Mouse (Mus musculus) midbrain, embryonic 16.5 days (tissue): ENCODE results near the gene Rbbp6. TPM values are rescaled to one million over a fixed set of nuclear protein-coding genes. Genes with fewer than 3 reads are reported as not detected.

Experiments
- ATAC-seq: fragments of 200-750 bp; cut with Nextera tagmentation; 2 replicates; pipeline ENCODE4 v1.8.0; 2017; ENCODE audit warnings: moderate TSS enrichment
- H3K27ac ChIP-seq: fragments of 300-500 bp; sonication (generic); 2 replicates; pipeline ENCODE4 v1.5.1; 2014; ENCODE audit warnings: mild to moderate bottlenecking, low read length, mixed read lengths
- H3K27me3 ChIP-seq: fragments of 300-500 bp; sonication (generic); 2 replicates; pipeline ENCODE4 v1.6.1; 2014; ENCODE audit warnings: low read depth, low read length, mixed read lengths; ENCODE audit not compliant: control insufficient read depth, insufficient read depth
- H3K36me3 ChIP-seq: fragments of 300-500 bp; sonication (generic); 2 replicates; pipeline ENCODE4 v1.6.1; 2014; ENCODE audit warnings: mild to moderate bottlenecking, low read length, moderate library complexity, mixed read lengths; ENCODE audit not compliant: control insufficient read depth, insufficient read depth
- H3K4me1 ChIP-seq: fragments of 300-500 bp; sonication (generic); 2 replicates; pipeline ENCODE4 v1.6.1; 2014; ENCODE audit warnings: mild to moderate bottlenecking, low read length, mixed read lengths; ENCODE audit not compliant: control insufficient read depth, insufficient read depth
- H3K4me2 ChIP-seq: fragments of 300-500 bp; sonication (generic); 2 replicates; pipeline ENCODE4 v1.6.1; 2014; ENCODE audit warnings: mild to moderate bottlenecking, low read length, mixed read lengths
- H3K4me3 ChIP-seq: fragments of 300-500 bp; sonication (generic); 2 replicates; pipeline ENCODE4 v1.5.1; 2014; ENCODE audit warnings: low read depth, mild to moderate bottlenecking, low read length, moderate library complexity, mixed read lengths
- H3K9ac ChIP-seq: fragments of 300-500 bp; sonication (generic); 2 replicates; pipeline ENCODE4 v1.6.1; 2014; ENCODE audit warnings: low read depth, low read length, mixed read lengths
- H3K9me3 ChIP-seq: fragments of 300-500 bp; sonication (generic); replicated peaks from 2 replicates; pipeline ENCODE4 v1.6.1; 2014; ENCODE audit warnings: mild to moderate bottlenecking, low read length, mixed read lengths; ENCODE audit not compliant: control insufficient read depth, poor library complexity, severe bottlenecking
- WGBS: fragments of 180-500 bp; shearing (Covaris S2); extraction: QIAGEN DNeasy Blood & Tissue Kit; methylation state at CpG from one replicate; pipeline ENCODE4 v1.1.7; 2014; 5-methylcytosine and 5-hydroxymethylcytosine counted together
- polyA plus RNA-seq: library from polyadenylated mRNA; unstranded; fragments of >200 nt; fragmentation: Nextera tagmentation; extraction: Ambion mirVana; gene quantifications from 2 replicates; pipeline ENCODE4 v1.2.1, GENCODE M21; 2015

Rbbp6 gene
- polyA plus RNA-seq, 1 experiment from 2014 or later: 23.9 TPM

DNA sequence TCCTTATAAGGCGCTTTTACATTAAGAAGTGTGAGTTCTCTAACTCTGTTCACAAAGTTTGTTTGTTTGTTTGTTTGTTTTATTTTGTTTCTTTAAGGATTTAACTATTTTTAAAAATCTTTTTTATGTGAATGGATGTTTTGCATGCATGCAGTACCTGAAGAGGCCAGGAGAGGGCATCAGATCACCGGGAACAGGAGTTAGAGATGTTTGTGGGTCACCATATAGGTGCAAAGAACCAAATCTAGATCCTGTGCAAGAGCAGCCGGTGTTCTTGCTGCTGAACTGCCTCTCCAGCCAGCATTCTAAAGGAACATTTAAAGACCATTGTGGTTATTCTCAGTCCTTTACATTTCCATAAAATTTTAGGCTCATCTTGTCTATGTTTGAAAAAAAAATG lies 52.1 kb downstream of the Rbbp6 start:
- H3K4me3 ChIP-seq: no peak overlapping the region
- no peak overlapping the region for H3K4me2 ChIP-seq
- ATAC-seq: no peak
- no peak overlapping the region for H3K27ac ChIP-seq
- H3K4me1 ChIP-seq: no peaks in the 10 kb centered on the region
- H3K9ac ChIP-seq: no peak overlapping the region
- H3K27me3 ChIP-seq: no peaks in the 10 kb centered on the region
- no peaks in the 10 kb centered on the region for H3K36me3 ChIP-seq
- WGBS: 32% methylated on average over 3 of the region's 3 CpGs
- H3K9me3 ChIP-seq: no peaks in the 10 kb centered on the region

DNA sequence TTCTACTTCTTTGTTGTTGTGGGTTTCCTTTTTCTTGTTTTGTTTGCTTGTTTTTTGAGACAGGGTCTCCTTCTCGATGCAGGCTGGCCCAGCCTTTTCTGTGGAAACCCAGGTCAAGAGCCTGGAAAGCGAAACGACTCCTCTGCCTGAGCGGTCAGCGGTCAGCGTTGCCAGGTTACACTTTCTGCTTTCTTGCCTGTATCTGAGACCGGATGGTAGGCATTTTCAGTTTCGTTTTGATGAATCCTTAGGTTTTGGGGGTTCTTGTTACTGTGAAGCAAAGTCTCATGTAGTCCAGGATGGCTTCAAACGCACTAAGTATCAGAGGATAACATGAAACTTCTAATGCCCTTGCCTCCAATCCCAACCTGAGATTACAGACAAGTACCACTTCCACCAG lies 59.6 kb downstream of the Rbbp6 start:
- H3K4me2 ChIP-seq: no peak overlapping the region
- 61% methylated on average over 9 of the region's 9 CpGs for WGBS
- H3K4me3 ChIP-seq: no peak overlapping the region
- no peaks in the 10 kb centered on the region for H3K9me3 ChIP-seq
- ATAC-seq: no peak
- no peaks in the 10 kb centered on the region for H3K27me3 ChIP-seq
- H3K9ac ChIP-seq: no peak overlapping the region
- H3K4me1 ChIP-seq: peaks cover 6% of the 10 kb centered on the region
- no peak overlapping the region for H3K27ac ChIP-seq
- no peaks in the 10 kb centered on the region for H3K36me3 ChIP-seq

DNA sequence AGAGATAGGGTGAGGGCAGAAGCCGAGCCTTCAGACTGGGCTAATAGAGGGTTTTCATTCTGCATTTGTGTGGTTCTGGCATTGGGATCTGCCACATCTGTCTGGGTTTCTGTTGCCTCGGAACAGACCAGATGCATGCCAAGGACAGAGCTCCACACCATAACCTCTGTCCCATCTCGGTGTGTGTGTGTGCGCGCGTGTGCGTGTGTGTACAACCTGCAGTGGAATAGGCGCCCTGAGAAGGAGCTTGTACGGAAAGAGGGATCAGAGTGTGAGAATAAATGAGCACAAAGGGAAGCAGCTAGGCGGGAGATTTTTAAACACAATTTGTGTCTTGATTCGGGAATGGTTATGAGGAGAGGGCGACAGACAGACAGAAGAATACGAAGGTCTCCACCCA lies 64.8 kb downstream of the Rbbp6 start:
- ATAC-seq: peak; percentile 57
- peaks cover 26% of the 10 kb centered on the region for H3K4me1 ChIP-seq

DNA sequence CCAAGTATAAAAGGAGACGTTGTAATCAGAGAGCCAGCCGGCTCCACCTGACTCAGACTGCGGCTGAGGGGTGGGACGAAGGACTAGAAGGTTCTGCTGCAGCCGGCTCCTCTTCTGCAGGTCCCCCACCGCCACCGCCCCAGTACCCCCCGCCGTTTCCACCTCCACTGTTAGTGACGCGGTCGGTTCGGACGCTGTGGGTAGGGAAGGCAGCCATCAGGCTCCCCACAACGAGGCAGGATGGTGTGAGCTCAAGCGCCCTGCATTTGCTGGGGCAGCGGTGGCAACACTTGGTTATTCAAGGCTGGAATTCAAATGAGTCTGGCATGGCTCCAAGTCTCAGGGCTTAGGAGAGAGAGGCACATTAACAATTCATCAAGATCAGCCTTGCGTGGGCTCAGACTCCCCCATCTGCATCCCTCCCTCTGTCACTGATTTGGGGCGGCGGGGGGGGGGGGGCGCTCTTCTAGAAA lies 65.3 kb downstream of the Rbbp6 start:
- Histone ChIP-seq H3K9ac (peak overlapping the region; percentile 83), H3K4me2 (peak overlapping the region; percentile 84), H3K27me3 (no peaks in the 10 kb centered on the region), H3K36me3 (no peaks in the 10 kb centered on the region), H3K27ac (peak overlapping the region; percentile 98), H3K9me3 (no peaks in the 10 kb centered on the region), H3K4me3 (peak overlapping the region; percentile 52), H3K4me1 (peaks cover 26% of the 10 kb centered on the region)
- peak; percentile 88 for ATAC-seq
- WGBS: 0% methylated on average over 20 of the region's 21 CpGs

More for the DNA sequence above, 64.8 kb downstream of the Rbbp6 start:
- peak overlapping the region; percentile 98 for H3K27ac ChIP-seq
- peak overlapping the region; percentile 83 for H3K9ac ChIP-seq
- H3K36me3 ChIP-seq: no peaks in the 10 kb centered on the region
- peak overlapping the region; percentile 84 for H3K4me2 ChIP-seq
- no peaks in the 10 kb centered on the region for H3K27me3 ChIP-seq
- WGBS: 6% methylated on average over 13 of the region's 13 CpGs
- H3K9me3 ChIP-seq: no peaks in the 10 kb centered on the region
- peak overlapping the region; percentile 52 for H3K4me3 ChIP-seq

DNA sequence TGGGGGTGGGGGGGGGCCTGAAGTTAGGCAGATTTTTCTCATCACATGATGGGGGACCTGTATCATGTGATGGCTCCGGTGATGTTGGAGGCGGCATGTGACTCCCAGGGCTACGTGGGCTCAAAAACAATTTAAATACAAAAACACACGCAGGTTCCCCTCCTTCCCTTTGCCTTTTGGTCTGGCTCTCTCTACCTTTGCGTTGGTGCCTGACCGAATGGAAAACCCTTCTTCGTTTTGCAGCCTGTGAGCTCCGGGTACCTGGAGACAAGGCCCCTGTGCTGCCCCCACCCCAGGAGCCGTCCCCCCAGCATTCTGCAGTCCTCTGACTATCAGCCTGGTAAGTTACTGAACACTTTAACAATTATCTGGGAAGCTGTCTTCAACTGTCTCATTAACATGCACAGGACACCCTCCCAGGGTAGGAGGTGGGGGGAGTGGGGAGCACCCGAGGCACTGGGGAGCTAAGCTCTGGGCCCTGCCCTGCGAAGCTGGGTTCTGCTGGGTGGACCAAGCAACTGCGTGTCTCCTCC lies 65.8 kb downstream of the Rbbp6 start:
- Histone ChIP-seq H3K36me3 (no peaks in the 10 kb centered on the region), H3K4me1 (peaks cover 26% of the 10 kb centered on the region), H3K9ac (peak overlapping the region; percentile 83), H3K4me3 (peak overlapping the region; percentile 52), H3K27me3 (no peaks in the 10 kb centered on the region), H3K27ac (peak overlapping the region; percentile 98), H3K9me3 (no peaks in the 10 kb centered on the region), H3K4me2 (peak overlapping the region; percentile 84)
- WGBS: 1% methylated on average over 12 of the region's 12 CpGs
- peak; percentile 83 for ATAC-seq

DNA sequence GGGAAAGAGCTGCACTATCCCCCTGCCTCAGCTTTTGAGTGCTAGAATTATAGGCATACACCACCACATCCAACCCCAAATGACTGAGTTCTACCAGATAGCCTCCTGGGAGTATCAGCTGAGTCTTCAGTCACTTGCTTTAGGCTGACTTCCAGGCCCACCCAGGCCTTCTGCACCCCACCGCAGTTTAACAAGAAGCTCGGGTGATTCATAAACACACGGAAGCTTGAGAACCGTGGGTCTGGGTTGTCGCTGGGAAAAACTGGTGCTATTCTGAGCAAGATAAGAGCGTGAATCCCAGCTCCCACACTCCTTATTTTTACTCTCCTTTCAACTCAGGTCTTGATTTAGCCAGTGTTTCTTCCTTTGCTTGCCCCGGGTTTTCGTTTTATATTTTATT lies 69.8 kb downstream of the Rbbp6 start:
- Histone ChIP-seq H3K9me3 (no peaks in the 10 kb centered on the region), H3K4me2 (no peak overlapping the region), H3K27ac (no peak overlapping the region), H3K4me1 (peaks cover 19% of the 10 kb centered on the region), H3K27me3 (no peaks in the 10 kb centered on the region), H3K9ac (no peak overlapping the region), H3K36me3 (no peaks in the 10 kb centered on the region), H3K4me3 (no peak overlapping the region)
- WGBS: 94% methylated on average over 8 of the region's 8 CpGs
- ATAC-seq: no peak

DNA sequence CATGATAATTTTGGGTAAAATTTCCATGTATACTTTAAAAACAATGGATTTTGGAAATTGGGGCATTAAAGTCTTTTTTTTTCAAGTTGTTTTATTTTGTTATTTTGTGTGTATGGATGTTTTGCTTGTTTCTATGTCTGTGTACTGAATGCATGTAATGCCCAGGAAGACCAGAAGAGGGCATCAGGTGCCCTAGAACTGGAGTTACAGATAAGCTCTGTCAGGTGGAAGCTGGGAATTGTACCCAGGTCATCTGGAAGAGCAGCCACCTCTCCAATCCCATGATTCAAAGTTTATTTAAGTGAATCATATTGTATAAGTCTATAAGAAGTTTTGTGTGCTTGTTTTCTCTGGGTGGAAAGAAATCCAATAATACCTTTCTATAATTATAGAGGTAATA lies 73.8 kb downstream of the Rbbp6 start:
- H3K4me2 ChIP-seq: no peak overlapping the region
- H3K4me3 ChIP-seq: no peak overlapping the region
- H3K4me1 ChIP-seq: no peaks in the 10 kb centered on the region
- ATAC-seq: no peak
- no peaks in the 10 kb centered on the region for H3K27me3 ChIP-seq
- no peaks in the 10 kb centered on the region for H3K9me3 ChIP-seq
- H3K9ac ChIP-seq: no peak overlapping the region
- no peaks in the 10 kb centered on the region for H3K36me3 ChIP-seq
- no peak overlapping the region for H3K27ac ChIP-seq

DNA sequence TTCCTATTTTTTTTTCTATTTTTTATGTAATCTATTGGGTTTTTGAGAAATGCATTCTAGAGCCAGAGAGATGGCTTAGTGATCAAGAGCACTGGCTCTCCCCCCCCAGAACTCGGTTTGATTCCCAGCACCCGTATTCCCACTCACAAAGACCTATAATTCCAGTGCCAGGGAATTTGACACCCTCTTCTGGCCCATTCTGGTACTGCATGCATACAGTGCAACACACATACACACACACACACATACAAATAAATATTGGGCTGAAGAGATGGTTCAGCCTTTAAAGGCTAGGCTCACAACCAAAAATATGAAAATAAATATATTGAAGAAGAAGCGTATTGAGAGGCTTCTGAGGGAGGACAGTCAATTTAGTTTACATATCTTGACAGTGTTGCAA lies 79.7 kb downstream of the Rbbp6 start:
- Histone ChIP-seq H3K4me3 (no peak overlapping the region), H3K4me2 (no peak overlapping the region), H3K27ac (no peak overlapping the region), H3K4me1 (no peaks in the 10 kb centered on the region), H3K9ac (no peak overlapping the region), H3K9me3 (no peaks in the 10 kb centered on the region), H3K36me3 (no peaks in the 10 kb centered on the region), H3K27me3 (no peaks in the 10 kb centered on the region)
- 88% methylated on average over 3 of the region's 3 CpGs for WGBS
- no peak for ATAC-seq

DNA sequence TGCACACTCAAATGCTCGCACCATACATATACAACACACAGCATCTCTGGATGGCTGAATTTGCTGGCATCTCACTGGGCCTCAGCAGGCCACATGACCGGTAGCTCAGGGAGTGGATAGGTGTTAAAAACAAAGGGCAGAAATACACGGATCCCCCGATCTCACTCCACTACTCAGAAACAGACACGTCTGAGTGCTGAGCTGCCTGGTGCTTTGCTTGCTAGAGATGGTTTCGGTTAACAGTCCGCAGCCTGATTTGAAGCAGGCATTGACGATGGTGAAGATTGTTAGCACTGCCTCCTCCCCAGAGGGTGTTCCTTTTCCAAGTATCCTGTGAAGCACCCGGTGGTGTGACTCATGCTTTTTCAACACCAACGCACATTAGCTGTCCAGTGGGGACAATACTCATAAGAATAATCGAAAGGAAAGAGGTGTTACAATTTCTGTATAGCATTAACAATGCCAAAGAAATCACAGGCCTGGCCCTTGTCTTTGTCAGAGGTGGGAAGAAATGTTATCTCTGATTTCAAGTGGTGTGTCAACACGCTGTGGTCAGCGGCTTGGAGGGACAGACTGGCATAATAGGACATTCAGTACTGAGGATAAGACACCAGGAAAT lies 81.1 kb downstream of the Rbbp6 start:
- no peaks in the 10 kb centered on the region for H3K27me3 ChIP-seq
- H3K4me3 ChIP-seq: no peak overlapping the region
- H3K27ac ChIP-seq: no peak overlapping the region
- no peaks in the 10 kb centered on the region for H3K4me1 ChIP-seq
- H3K9ac ChIP-seq: no peak overlapping the region
- WGBS: 77% methylated on average over 13 of the region's 13 CpGs
- H3K36me3 ChIP-seq: no peaks in the 10 kb centered on the region
- no peaks in the 10 kb centered on the region for H3K9me3 ChIP-seq
- no peak overlapping the region for H3K4me2 ChIP-seq
- no peak for ATAC-seq
